Mouse (Mus musculus) brain, embryonic 14.5 days (tissue): Measurements from ENCODE around the gene Zcchc18.

ENCODE experiments used
- CTCF ChIP-seq: fragments of 200-500 bp; IDR thresholded peaks from 2 replicates; pipeline ENCODE4 v1.5.1; 2012; ENCODE audit warnings: inconsistent platforms, mild to moderate bottlenecking, moderate library complexity, borderline replicate concordance; ENCODE audit not compliant: insufficient read depth, insufficient read length; ENCODE audit errors: extremely low read depth
- POLR2A ChIP-seq: fragments of 200-500 bp; IDR thresholded peaks from 2 replicates; pipeline ENCODE4 v1.6.1; 2012; ENCODE audit warnings: mild to moderate bottlenecking, inconsistent platforms, borderline replicate concordance; ENCODE audit not compliant: poor library complexity, insufficient read depth, insufficient read length, severe bottlenecking; ENCODE audit errors: extremely low read depth

DNA sequence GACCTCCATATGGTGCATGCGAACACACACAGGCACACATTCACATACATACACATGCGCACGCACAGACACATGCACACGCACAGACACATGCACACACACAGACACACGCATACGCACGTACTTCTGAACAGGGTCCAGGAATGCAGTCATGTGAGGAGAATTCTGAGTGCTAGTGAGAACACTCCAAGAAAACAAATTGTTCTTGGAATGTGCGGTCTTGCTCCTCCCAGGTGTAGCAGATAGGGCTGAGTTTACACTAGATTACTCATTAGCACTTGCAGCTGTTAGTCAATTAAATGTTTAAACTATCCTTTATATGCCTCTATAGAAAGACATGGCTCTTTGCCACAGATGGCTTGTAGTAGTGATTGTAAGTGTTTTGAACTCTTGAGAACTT is 38.0 kb downstream of the Zcchc18 start:
- TF ChIP-seq POLR2A: no peak
- TF ChIP-seq CTCF: no peak
